Mouse (Mus musculus) cerebral cortex, adult 2 months (tissue): ENCODE results near the gene Bex6.

Experiments
- WGBS: fragments of 180-500 bp; shearing (Covaris S2); methylation state at CpG from one replicate; pipeline ENCODE4 v1.1.7; 2018; 5-methylcytosine and 5-hydroxymethylcytosine counted together

Gene Bex6

GRCm38 (mm10) chr16:32179333-32179901 is at the start of gene Bex6:
TSS of gene Bex6 (plus strand) at chr16:32179823.
- WGBS: 88% methylated on average over 6 of the region's 6 CpGs

- 75% methylated on average over 16 of the region's 16 CpGs for WGBS
Observed at GRCm38 (mm10) chr16:32130190-32130826, 49.3 kb upstream of the Bex6 start.

GRCm38 (mm10) chr16:32133148-32133547 is 46.5 kb upstream of the Bex6 start:
- 93% methylated on average over 3 of the region's 3 CpGs for WGBS

- 86% methylated on average over 7 of the region's 7 CpGs for WGBS
Observed at GRCm38 (mm10) chr16:32135842-32136357, 43.7 kb upstream of the Bex6 start.

GRCm38 (mm10) chr16:32138954-32139353 is 40.7 kb upstream of the Bex6 start:
- 83% methylated on average over 1 of the region's 1 CpGs for WGBS

GRCm38 (mm10) chr16:32143766-32144165 is 35.9 kb upstream of the Bex6 start:
- WGBS: 96% methylated on average over 15 of the region's 15 CpGs

- 94% methylated on average over 17 of the region's 17 CpGs for WGBS
Observed at GRCm38 (mm10) chr16:32144592-32144991, 35.0 kb upstream of the Bex6 start.

GRCm38 (mm10) chr16:32147589-32148207 is 31.9 kb upstream of the Bex6 start:
- WGBS: 56% methylated on average over 12 of the region's 13 CpGs

GRCm38 (mm10) chr16:32153976-32154375 is 25.6 kb upstream of the Bex6 start:
- WGBS: 65% methylated on average over 1 of the region's 1 CpGs

- WGBS: 28% methylated on average over 13 of the region's 13 CpGs
Observed at GRCm38 (mm10) chr16:32154437-32154836, 25.2 kb upstream of the Bex6 start.

- WGBS: 42% methylated on average over 3 of the region's 3 CpGs
Observed at GRCm38 (mm10) chr16:32156719-32157118, 22.9 kb upstream of the Bex6 start.

GRCm38 (mm10) chr16:32157369-32157768 is 22.3 kb upstream of the Bex6 start:
- WGBS: 82% methylated on average over 2 of the region's 2 CpGs

GRCm38 (mm10) chr16:32158966-32159365 is 20.7 kb upstream of the Bex6 start:
- WGBS: 94% methylated on average over 3 of the region's 3 CpGs

- 91% methylated on average over 9 of the region's 9 CpGs for WGBS
Observed at GRCm38 (mm10) chr16:32160742-32161323, 18.8 kb upstream of the Bex6 start.

- WGBS: 81% methylated on average over 4 of the region's 4 CpGs
Observed at GRCm38 (mm10) chr16:32163392-32163791, 16.2 kb upstream of the Bex6 start.

- 66% methylated on average over 5 of the region's 5 CpGs for WGBS
Observed at GRCm38 (mm10) chr16:32163891-32164290, 15.7 kb upstream of the Bex6 start.

- 69% methylated on average over 19 of the region's 19 CpGs for WGBS
Observed at GRCm38 (mm10) chr16:32164396-32165027, 15.1 kb upstream of the Bex6 start.

- WGBS: 2% methylated on average over 25 of the region's 25 CpGs
Observed at GRCm38 (mm10) chr16:32165281-32165821, 14.3 kb upstream of the Bex6 start, which contains the start of gene Nrros. TSS of gene Nrros (minus strand) at chr16:32165594.

GRCm38 (mm10) chr16:32167819-32168545 is 11.6 kb upstream of the Bex6 start:
- WGBS: 89% methylated on average over 4 of the region's 4 CpGs

- WGBS: 90% methylated on average over 5 of the region's 5 CpGs
Observed at GRCm38 (mm10) chr16:32171031-32171731, 8.4 kb upstream of the Bex6 start.
